Mouse (Mus musculus): ENCODE data around the gene Gpr137. TPM values are rescaled to one million over a fixed set of nuclear protein-coding genes. Genes with fewer than 3 reads are reported as not detected.
"Not testable (repeated sequence)": the region's sequence is repeated elsewhere in the genome, so short reads cannot be mapped to it uniquely, and the experiment has no call there.

Gpr137 gene
- polyA plus RNA-seq, 1 experiment from 2014 or later = 32.9 TPM

GRCm38 (mm10) chr19:6904846-6905245 is 37.4 kb downstream of the Gpr137 start:
- H3K9ac ChIP-seq = no peak overlapping the region
- ATAC-seq (replicated peaks; ENCODE audit: low FRiP score) = no peak
- H3K4me3 ChIP-seq (replicated peaks) = no peak overlapping the region
- H3K9me3 ChIP-seq (replicated peaks) = peaks cover 7% of the 10 kb centered on the region; the same call in 1 of the 2 replicates
- peaks cover 34% of the 10 kb centered on the region for H3K36me3 ChIP-seq
- peaks cover 23% of the 10 kb centered on the region for H3K4me1 ChIP-seq
- H3K27me3 ChIP-seq = no peaks in the 10 kb centered on the region
- H3K4me2 ChIP-seq = no peak overlapping the region
- 70% methylated on average over 2 of the region's 2 CpGs for WGBS
- no peak overlapping the region for H3K27ac ChIP-seq

GRCm38 (mm10) chr19:6903031-6903430 is 39.2 kb downstream of the Gpr137 start:
- H3K4me1 ChIP-seq = peaks cover 11% of the 10 kb centered on the region
- H3K9me3 ChIP-seq (replicated peaks) = peaks cover 7% of the 10 kb centered on the region; the same call in 1 of the 2 replicates
- WGBS = 91% methylated on average over 1 of the region's 1 CpGs
- no peak overlapping the region for H3K9ac ChIP-seq
- peaks cover 34% of the 10 kb centered on the region for H3K36me3 ChIP-seq
- H3K27ac ChIP-seq = no peak overlapping the region
- ATAC-seq (replicated peaks; ENCODE audit: low FRiP score) = no peak
- H3K27me3 ChIP-seq = no peaks in the 10 kb centered on the region
- H3K4me3 ChIP-seq (replicated peaks) = no peak overlapping the region
- no peak overlapping the region for H3K4me2 ChIP-seq

GRCm38 (mm10) chr19:6899641-6900040 is 42.6 kb downstream of the Gpr137 start:
- WGBS = 83% methylated on average over 4 of the region's 4 CpGs
- H3K27ac ChIP-seq = no peak overlapping the region
- H3K4me2 ChIP-seq = no peak overlapping the region
- H3K9ac ChIP-seq = no peak overlapping the region
- H3K9me3 ChIP-seq (replicated peaks) = peaks cover 13% of the 10 kb centered on the region; the same call in 1 of the 2 replicates
- no peaks in the 10 kb centered on the region for H3K27me3 ChIP-seq
- peaks cover 7% of the 10 kb centered on the region for H3K36me3 ChIP-seq
- no peak for ATAC-seq (replicated peaks; ENCODE audit: low FRiP score)
- no peaks in the 10 kb centered on the region for H3K4me1 ChIP-seq
- no peak overlapping the region for H3K4me3 ChIP-seq (replicated peaks)

GRCm38 (mm10) chr19:6895608-6896305 is 46.5 kb downstream of the Gpr137 start:
- not testable (repeated sequence) for H3K4me3 ChIP-seq (replicated peaks); H3K9ac ChIP-seq; H3K27ac ChIP-seq; H3K36me3 ChIP-seq; H3K4me1 ChIP-seq; ATAC-seq (replicated peaks; ENCODE audit: low FRiP score); H3K4me2 ChIP-seq; H3K27me3 ChIP-seq
- H3K9me3 ChIP-seq (replicated peaks) = peaks cover 13% of the 10 kb centered on the region; the same call in 1 of the 2 replicates
- WGBS = 91% methylated on average over 18 of the region's 18 CpGs

GRCm38 (mm10) chr19:6893731-6894451 is 48.4 kb downstream of the Gpr137 start:
- Histone ChIP-seq H3K27ac (no peak overlapping the region), H3K27me3 (no peaks in the 10 kb centered on the region), H3K9ac (no peak overlapping the region), H3K36me3 (no peaks in the 10 kb centered on the region), H3K9me3 (replicated peaks) (0 out of 2 replicates have a peak, but pooled peaks cover 6% of the 10 kb centered on the region), H3K4me1 (0 out of 2 replicates have a peak, but pooled peaks cover 4% of the 10 kb centered on the region), H3K4me2 (no peak overlapping the region), H3K4me3 (replicated peaks) (no peak overlapping the region)
- WGBS = 96% methylated on average over 14 of the region's 14 CpGs
- ATAC-seq (replicated peaks; ENCODE audit: low FRiP score) = no peak

- Histone ChIP-seq H3K4me1 (0 out of 2 replicates have a peak, but pooled peaks cover 4% of the 10 kb centered on the region), H3K9ac (no peak overlapping the region), H3K9me3 (replicated peaks) (0 out of 2 replicates have a peak, but pooled peaks cover 6% of the 10 kb centered on the region), H3K4me2 (peak overlapping the region; percentile 9; the same call in 1 of the 2 replicates), H3K27me3 (no peaks in the 10 kb centered on the region), H3K27ac (no peak overlapping the region), H3K4me3 (replicated peaks) (no peak overlapping the region), H3K36me3 (no peaks in the 10 kb centered on the region)
- 39% methylated on average over 4 of the region's 4 CpGs for WGBS
- ATAC-seq (replicated peaks; ENCODE audit: low FRiP score) = no peak
These were observed 49.8 kb downstream of the Gpr137 start for GRCm38 (mm10) chr19:6892512-6892911.

Small RNA genes lying within 50 kb of the gene (microRNA-seq; reads per million reads assigned to microRNA genes)
- gene Mir6990 = 1.0 reads per million

Other genes starting within 250 kb of the Gpr137 start
- 19.2 and 22.3 TPM in 2 replicates for gene Rps6ka4, start 101.8 kb downstream of the Gpr137 start, polyA plus RNA-seq (2015; fragmentation: Nextera tagmentation; extraction: Ambion mirVana)
- 0.74 and 1.2 TPM in 2 replicates for gene Ccdc88b, start 84.3 kb downstream of the Gpr137 start, polyA plus RNA-seq (2015; fragmentation: Nextera tagmentation; extraction: Ambion mirVana)
- 148 and 167 TPM in 2 replicates for gene Trmt112, start 32.8 kb downstream of the Gpr137 start, polyA plus RNA-seq (2015; fragmentation: Nextera tagmentation; extraction: Ambion mirVana)
- gene Prdx5, start 32.4 kb downstream of the Gpr137 start, polyA plus RNA-seq (2015; fragmentation: Nextera tagmentation; extraction: Ambion mirVana) = 268 and 275 TPM in 2 replicates
- gene Esrra, start 20.7 kb downstream of the Gpr137 start, polyA plus RNA-seq (2015; fragmentation: Nextera tagmentation; extraction: Ambion mirVana) = 14.8 and 15.3 TPM in 2 replicates
- gene Catsperz, start 17.1 kb downstream of the Gpr137 start, polyA plus RNA-seq (2015; fragmentation: Nextera tagmentation; extraction: Ambion mirVana) = 2.0 and 3.1 TPM in 2 replicates
- 0.14 and 0.45 TPM in 2 replicates for gene Kcnk4, start 8.0 kb downstream of the Gpr137 start, polyA plus RNA-seq (2015; fragmentation: Nextera tagmentation; extraction: Ambion mirVana)
- gene Bad, start 619 bp downstream of the Gpr137 start, polyA plus RNA-seq (2015; fragmentation: Nextera tagmentation; extraction: Ambion mirVana) = 68.4 and 75.5 TPM in 2 replicates
- 139 and 160 TPM in 2 replicates for gene Ppp1r14b, start 32.5 kb upstream of the Gpr137 start, polyA plus RNA-seq (2015; fragmentation: Nextera tagmentation; extraction: Ambion mirVana)
- 42.5 and 44.8 TPM in 2 replicates for gene Plcb3, start 34.0 kb upstream of the Gpr137 start, polyA plus RNA-seq (2015; fragmentation: Nextera tagmentation; extraction: Ambion mirVana)
- gene Fkbp2, start 38.0 kb upstream of the Gpr137 start, polyA plus RNA-seq (2015; fragmentation: Nextera tagmentation; extraction: Ambion mirVana) = 129 and 137 TPM in 2 replicates
- 39.5 and 41.0 TPM in 2 replicates for gene Vegfb, start 45.2 kb upstream of the Gpr137 start, polyA plus RNA-seq (2015; fragmentation: Nextera tagmentation; extraction: Ambion mirVana)
- 22.5 and 24.1 TPM in 2 replicates for gene Dnajc4, start 50.1 kb upstream of the Gpr137 start, polyA plus RNA-seq (2015; fragmentation: Nextera tagmentation; extraction: Ambion mirVana)
- 25.4 and 27.4 TPM in 2 replicates for gene Nudt22, start 53.6 kb upstream of the Gpr137 start, polyA plus RNA-seq (2015; fragmentation: Nextera tagmentation; extraction: Ambion mirVana)
- gene Trpt1, start 53.7 kb upstream of the Gpr137 start, polyA plus RNA-seq (2015; fragmentation: Nextera tagmentation; extraction: Ambion mirVana) = 11.2 and 12.1 TPM in 2 replicates
- gene Fermt3, start 77.0 kb upstream of the Gpr137 start, polyA plus RNA-seq (2015; fragmentation: Nextera tagmentation; extraction: Ambion mirVana) = 6.9 and 8.3 TPM in 2 replicates
- 290 and 298 TPM in 2 replicates for gene Stip1, start 97.5 kb upstream of the Gpr137 start, polyA plus RNA-seq (2015; fragmentation: Nextera tagmentation; extraction: Ambion mirVana)
- gene Macrod1, start 114.3 kb upstream of the Gpr137 start, polyA plus RNA-seq (2015; fragmentation: Nextera tagmentation; extraction: Ambion mirVana) = 13.9 and 14.8 TPM in 2 replicates
- 4.4 and 5.0 TPM in 2 replicates for gene Flrt1, start 163.2 kb upstream of the Gpr137 start, polyA plus RNA-seq (2015; fragmentation: Nextera tagmentation; extraction: Ambion mirVana)